Mouse (Mus musculus): ENCODE results near the gene Larp1b.

DNA sequence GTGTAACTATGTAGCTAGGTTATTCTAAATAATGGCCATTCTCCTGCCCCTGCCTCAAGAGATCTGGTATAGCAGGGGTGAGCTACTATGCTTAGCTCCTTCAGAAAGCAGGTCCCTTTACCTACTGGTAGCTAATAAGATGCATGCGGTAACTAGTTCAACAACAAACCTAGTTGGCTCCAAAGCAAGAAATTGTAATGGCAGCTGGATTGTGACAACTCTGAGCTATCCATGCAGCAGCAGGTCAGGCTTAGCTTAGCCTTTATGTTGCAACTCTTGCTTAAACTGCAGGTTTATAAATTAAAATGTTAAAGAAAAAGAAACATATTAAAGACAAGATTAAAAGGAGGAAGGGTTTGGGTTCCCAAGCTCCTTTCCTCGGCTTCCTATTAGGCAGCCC, 129.0 kb downstream of the Larp1b start:
- TF ChIP-seq CTCF (IDR thresholded peaks at IDR 0.05; ENCODE audit: low read depth, low read length) (no peak), GATA1 (IDR thresholded peaks at IDR 0.05; ENCODE audit: borderline replicate concordance, low read length) (no peak), TAL1 (conservative IDR thresholded peaks at IDR 0.05; ENCODE audit: low read depth, low read length) (no peak), GATA2 (IDR thresholded peaks at IDR 0.05; ENCODE audit: borderline replicate concordance, low read depth, low read length) (no peak)

All from G1E (cell line).